Mouse (Mus musculus): Measurements from ENCODE around the gene Hdac6. TPM values are rescaled to one million over a fixed set of nuclear protein-coding genes. Genes with fewer than 3 reads are reported as not detected.
"Not testable (repeated sequence)": the region's sequence is repeated elsewhere in the genome, so short reads cannot be mapped to it uniquely, and the experiment has no call there.

Hdac6 gene
- polyA plus RNA-seq, 1 experiment from 2014 or later: 76.7 TPM

GRCm38 (mm10) chrX:7958868-7959267 is 11.2 kb upstream of the Hdac6 start:
- H3K4me3 ChIP-seq (replicated peaks): no peak overlapping the region
- no peak overlapping the region for H3K27ac ChIP-seq
- H3K9me3 ChIP-seq: no peaks in the 10 kb centered on the region
- H3K4me2 ChIP-seq (replicated peaks): no peak overlapping the region
- H3K27me3 ChIP-seq: no peaks in the 10 kb centered on the region
- H3K9ac ChIP-seq (replicated peaks): no peak overlapping the region
- no peak for ATAC-seq
- H3K36me3 ChIP-seq: no peaks in the 10 kb centered on the region
- no peaks in the 10 kb centered on the region for H3K4me1 ChIP-seq (replicated peaks)
- 95% methylated on average over 9 of the region's 9 CpGs for WGBS

- WGBS: 89% methylated on average over 7 of the region's 7 CpGs
- no peak for ATAC-seq
- no peak overlapping the region for H3K4me3 ChIP-seq (replicated peaks)
Observed at GRCm38 (mm10) chrX:7950091-7950490, 2.4 kb upstream of the Hdac6 start.

GRCm38 (mm10) chrX:7947900-7948492 is 307 bp upstream of the Hdac6 start:
- no peak; the same call in 1 of the 2 replicates for ATAC-seq
- WGBS: 20% methylated on average over 38 of the region's 38 CpGs

More at GRCm38 (mm10) chrX:7950091-7950490, 2.4 kb upstream of the Hdac6 start:
- no peak overlapping the region for H3K9ac ChIP-seq (replicated peaks)
- H3K27me3 ChIP-seq: no peaks in the 10 kb centered on the region
- no peak overlapping the region for H3K4me2 ChIP-seq (replicated peaks)
- no peak overlapping the region for H3K27ac ChIP-seq
- 0 out of 2 replicates have a peak, but pooled peaks cover 7% of the 10 kb centered on the region for H3K4me1 ChIP-seq (replicated peaks)
- no peaks in the 10 kb centered on the region for H3K9me3 ChIP-seq
- H3K36me3 ChIP-seq: no peaks in the 10 kb centered on the region

GRCm38 (mm10) chrX:7945618-7946017 is 2.1 kb downstream of the Hdac6 start:
- WGBS: 67% methylated on average over 8 of the region's 8 CpGs
- no peaks in the 10 kb centered on the region for H3K9me3 ChIP-seq
- no peaks in the 10 kb centered on the region for H3K27me3 ChIP-seq
- no peak overlapping the region for H3K9ac ChIP-seq (replicated peaks)
- no peak overlapping the region for H3K4me3 ChIP-seq (replicated peaks)
- no peak overlapping the region for H3K4me2 ChIP-seq (replicated peaks)
- H3K27ac ChIP-seq: no peak overlapping the region
- H3K36me3 ChIP-seq: peaks cover 17% of the 10 kb centered on the region; the same call in 1 of the 2 replicates
- 0 out of 2 replicates have a peak, but pooled peaks cover 7% of the 10 kb centered on the region for H3K4me1 ChIP-seq (replicated peaks)
- ATAC-seq: no peak

More at GRCm38 (mm10) chrX:7947900-7948492, 307 bp upstream of the Hdac6 start:
- Histone ChIP-seq H3K9me3 (no peaks in the 10 kb centered on the region), H3K27ac (peak overlapping the region; percentile 60; the same call in 1 of the 2 replicates), H3K4me2 (replicated peaks) (peak overlapping the region; percentile 62), H3K9ac (replicated peaks) (peak overlapping the region; percentile 44), H3K36me3 (peaks cover 5% of the 10 kb centered on the region; the same call in 1 of the 2 replicates), H3K27me3 (no peaks in the 10 kb centered on the region), H3K4me3 (replicated peaks) (peak overlapping the region; percentile 49), H3K4me1 (replicated peaks) (0 out of 2 replicates have a peak, but pooled peaks cover 7% of the 10 kb centered on the region)

- WGBS: 91% methylated on average over 6 of the region's 6 CpGs
- no peak for ATAC-seq
- Histone ChIP-seq H3K36me3 (peaks cover 63% of the 10 kb centered on the region), H3K4me3 (replicated peaks) (no peak overlapping the region), H3K4me1 (replicated peaks) (no peaks in the 10 kb centered on the region), H3K27ac (no peak overlapping the region), H3K4me2 (replicated peaks) (no peak overlapping the region), H3K9ac (replicated peaks) (no peak overlapping the region), H3K9me3 (no peaks in the 10 kb centered on the region), H3K27me3 (no peaks in the 10 kb centered on the region)
Observed at GRCm38 (mm10) chrX:7937667-7938066, 10.0 kb downstream of the Hdac6 start.

- H3K27ac ChIP-seq: no peak overlapping the region
- ATAC-seq: no peak
- peaks cover 63% of the 10 kb centered on the region for H3K36me3 ChIP-seq
- no peaks in the 10 kb centered on the region for H3K4me1 ChIP-seq (replicated peaks)
- no peaks in the 10 kb centered on the region; the same call in 1 of the 2 replicates for H3K9me3 ChIP-seq
- H3K4me3 ChIP-seq (replicated peaks): no peak overlapping the region
- whole genome bisulfite sequencing: 52% methylated on average over 11 of the region's 11 CpGs
- H3K9ac ChIP-seq (replicated peaks): no peak overlapping the region
- H3K4me2 ChIP-seq (replicated peaks): no peak overlapping the region
- no peaks in the 10 kb centered on the region for H3K27me3 ChIP-seq
Observed at GRCm38 (mm10) chrX:7936874-7937273, 10.8 kb downstream of the Hdac6 start.

GRCm38 (mm10) chrX:7928270-7928790 is 19.4 kb downstream of the Hdac6 start, which contains the start of gene Eras:
TSS of gene Eras (minus strand) at chrX:7928607.
- no peaks in the 10 kb centered on the region; the same call in 1 of the 2 replicates for H3K9me3 ChIP-seq
- H3K4me2 ChIP-seq (replicated peaks): no peak within 1 kb of the TSS
- no peak within 1 kb of the TSS for H3K27ac ChIP-seq
- peaks cover 44% of the 10 kb centered on the region for H3K36me3 ChIP-seq
- H3K4me3 ChIP-seq (replicated peaks): no peak within 1 kb of the TSS
- ATAC-seq: no peak
- peaks cover 31% of the 10 kb centered on the region for H3K27me3 ChIP-seq
- WGBS: 29% methylated on average over 19 of the region's 19 CpGs
- H3K9ac ChIP-seq (replicated peaks): no peak within 1 kb of the TSS
- no peaks in the 10 kb centered on the region for H3K4me1 ChIP-seq (replicated peaks)

- Histone ChIP-seq H3K4me3 (replicated peaks) (no peak overlapping the region), H3K4me2 (replicated peaks) (no peak overlapping the region), H3K36me3 (peaks cover 41% of the 10 kb centered on the region), H3K27me3 (peaks cover 37% of the 10 kb centered on the region), H3K9me3 (no peaks in the 10 kb centered on the region), H3K4me1 (replicated peaks) (peaks cover 10% of the 10 kb centered on the region), H3K27ac (no peak overlapping the region), H3K9ac (replicated peaks) (no peak overlapping the region)
- 22% methylated on average over 10 of the region's 10 CpGs for WGBS
- ATAC-seq: no peak
Observed at GRCm38 (mm10) chrX:7927116-7927515, 20.6 kb downstream of the Hdac6 start.

GRCm38 (mm10) chrX:7926266-7926665 is 21.4 kb downstream of the Hdac6 start:
- no peak overlapping the region for H3K4me3 ChIP-seq (replicated peaks)
- no peak overlapping the region for H3K9ac ChIP-seq (replicated peaks)
- WGBS: 78% methylated on average over 6 of the region's 6 CpGs
- H3K36me3 ChIP-seq: peaks cover 33% of the 10 kb centered on the region
- H3K4me2 ChIP-seq (replicated peaks): no peak overlapping the region
- H3K4me1 ChIP-seq (replicated peaks): peaks cover 10% of the 10 kb centered on the region
- no peaks in the 10 kb centered on the region for H3K9me3 ChIP-seq
- ATAC-seq: no peak
- peaks cover 37% of the 10 kb centered on the region for H3K27me3 ChIP-seq
- no peak overlapping the region for H3K27ac ChIP-seq

- peak overlapping the region; percentile 71 for H3K9ac ChIP-seq (replicated peaks)
- H3K27me3 ChIP-seq: peaks cover 17% of the 10 kb centered on the region
- peak overlapping the region; percentile 48 for H3K4me3 ChIP-seq (replicated peaks)
- H3K4me1 ChIP-seq (replicated peaks): peaks cover 20% of the 10 kb centered on the region
- H3K4me2 ChIP-seq (replicated peaks): peak overlapping the region; percentile 68
- 25% methylated on average over 39 of the region's 48 CpGs for WGBS
- peaks cover 11% of the 10 kb centered on the region; the same call in 1 of the 2 replicates for H3K36me3 ChIP-seq
- peak; percentile 8; the same call in 1 of the 2 replicates for ATAC-seq
- H3K27ac ChIP-seq: peak overlapping the region; percentile 58
- peaks cover 4% of the 10 kb centered on the region; the same call in 1 of the 2 replicates for H3K9me3 ChIP-seq
Observed at GRCm38 (mm10) chrX:7922032-7922431, 25.7 kb downstream of the Hdac6 start.

GRCm38 (mm10) chrX:7919601-7920383 is 27.9 kb downstream of the Hdac6 start, which contains the start of gene Pcsk1n:
TSS of gene Pcsk1n (plus strand) at chrX:7919822.
- Histone ChIP-seq H3K27ac (peak within 1 kb of the TSS; percentile 86), H3K9me3 (peaks cover 4% of the 10 kb centered on the region; the same call in 1 of the 2 replicates), H3K9ac (replicated peaks) (peak within 1 kb of the TSS; percentile 72), H3K4me1 (replicated peaks) (peaks cover 20% of the 10 kb centered on the region), H3K36me3 (peaks cover 11% of the 10 kb centered on the region; the same call in 1 of the 2 replicates), H3K27me3 (peaks cover 11% of the 10 kb centered on the region; the same call in 1 of the 2 replicates), H3K4me2 (replicated peaks) (peak within 1 kb of the TSS; percentile 68), H3K4me3 (replicated peaks) (peak within 1 kb of the TSS; percentile 48)
- peak; percentile 91 for ATAC-seq
- 24% methylated on average over 24 of the region's 40 CpGs for WGBS

- H3K4me1 ChIP-seq (replicated peaks): peaks cover 18% of the 10 kb centered on the region
- H3K4me3 ChIP-seq (replicated peaks); H3K4me2 ChIP-seq (replicated peaks); H3K9me3 ChIP-seq; H3K9ac ChIP-seq (replicated peaks); H3K27me3 ChIP-seq; H3K36me3 ChIP-seq; H3K27ac ChIP-seq; ATAC-seq: not testable (repeated sequence)
- WGBS: 72% methylated on average over 6 of the region's 6 CpGs
Observed at GRCm38 (mm10) chrX:7917960-7918359, 29.7 kb downstream of the Hdac6 start.

Data from midbrain, embryonic 13.5 days (tissue).